Mouse (Mus musculus): ENCODE measurements around the gene Chchd6. TPM values are rescaled to one million over a fixed set of nuclear protein-coding genes. Genes with fewer than 3 reads are reported as not detected.

Chchd6 gene
- polyA plus RNA-seq, 1 experiment from 2014 or later: 168 TPM

Other genes with a start within 250 kb of the Chchd6 start
- 44.1 and 47.8 TPM in 2 replicates for gene Plxna1, start 233.0 kb downstream of the Chchd6 start, polyA plus RNA-seq (2015; fragmentation: Nextera tagmentation; extraction: Ambion mirVana)
- gene Txnrd3, start 48.3 kb upstream of the Chchd6 start, polyA plus RNA-seq (2015; fragmentation: Nextera tagmentation; extraction: Ambion mirVana): 11.1 and 11.9 TPM in 2 replicates
- not detected in 2 replicates for gene Vmn1r40, start 111.9 kb upstream of the Chchd6 start, polyA plus RNA-seq (2015; fragmentation: Nextera tagmentation; extraction: Ambion mirVana)
- gene Vmn1r41, start 145.1 kb upstream of the Chchd6 start, polyA plus RNA-seq (2015; fragmentation: Nextera tagmentation; extraction: Ambion mirVana): not detected in 2 replicates